Mouse (Mus musculus): ENCODE results near the gene Ccdc18. TPM values are rescaled to one million over a fixed set of nuclear protein-coding genes. Genes with fewer than 3 reads are reported as not detected.
"Not testable (repeated sequence)": the region's sequence is repeated elsewhere in the genome, so short reads cannot be mapped to it uniquely, and the experiment has no call there.

Ccdc18 gene
- polyA plus RNA-seq, 1 experiment from 2014 or later = 0.57 TPM

- 5% methylated on average over 9 of the region's 9 CpGs for WGBS (ENCODE audit: missing documents)
- H3K79me2 ChIP-seq (ENCODE audit: inconsistent target) = peaks cover 63% of the 10 kb centered on the region
- H3K36me3 ChIP-seq (ENCODE audit: inconsistent target) = peaks cover 3% of the 10 kb centered on the region
- H3K4me3 ChIP-seq (ENCODE audit: inconsistent target) = peak overlapping the region; percentile 84
- peak overlapping the region; percentile 89 for H3K27ac ChIP-seq
Measured at GRCm38 (mm10) chr5:108270415-108270814, 137.7 kb downstream of the Ccdc18 start.

- peaks cover 73% of the 10 kb centered on the region for H3K79me2 ChIP-seq (ENCODE audit: inconsistent target)
- peaks cover 12% of the 10 kb centered on the region for H3K36me3 ChIP-seq (ENCODE audit: inconsistent target)
- 89% methylated on average over 6 of the region's 6 CpGs for WGBS (ENCODE audit: missing documents)
- H3K4me3 ChIP-seq (ENCODE audit: inconsistent target) = peak overlapping the region; percentile 84; the same call in 1 of the 2 replicates
- not testable (repeated sequence) for H3K27ac ChIP-seq
Measured at GRCm38 (mm10) chr5:108271345-108271744, 138.7 kb downstream of the Ccdc18 start.

Other genes starting within 250 kb of the Ccdc18 start
- 176 to 189 TPM (median 181 TPM) in 3 replicates for gene Rpl5, start 232.4 kb upstream of the Ccdc18 start, polyA plus RNA-seq (2018)
- gene Fam69a, start 145.8 kb upstream of the Ccdc18 start, polyA plus RNA-seq (2018) = 9.4 to 24.9 TPM (median 18.7 TPM) in 3 replicates
- gene Mtf2, start 67.2 kb upstream of the Ccdc18 start, polyA plus RNA-seq (2018) = 12.2 to 17.6 TPM (median 17.4 TPM) in 3 replicates
- 60.5 to 113 TPM (median 90.3 TPM) in 3 replicates for gene Tmed5, start 255 bp upstream of the Ccdc18 start, polyA plus RNA-seq (2018)
- 45.0 to 52.6 TPM (median 50.9 TPM) in 3 replicates for gene Dr1, start 136.0 kb downstream of the Ccdc18 start, polyA plus RNA-seq (2018)
- 6.0 to 9.1 TPM (median 6.8 TPM) in 3 replicates for gene Pigg, start 179.7 kb downstream of the Ccdc18 start, polyA plus RNA-seq (2018)
- gene Gm42517, start 235.0 kb downstream of the Ccdc18 start, polyA plus RNA-seq (2018) = 5.7 to 18.2 TPM (median 14.7 TPM) in 3 replicates

Measured in macrophage (primary cell).